Mouse (Mus musculus) heart, embryonic 15.5 days (tissue): ENCODE measurements at regions not wholly inside any gene's neighbourhood (a gene's known extent, or its start where the extent isn't known, plus 50 kb on each side); places are given as distances from the start of the nearest gene placed in this dataset.

Experiments
- ATAC-seq: fragments of 200-750 bp; cut with Nextera tagmentation; replicated peaks from 2 replicates; pipeline ENCODE4 v1.8.0; 2017; ENCODE audit warnings: low read depth, moderate TSS enrichment; ENCODE audit not compliant: insufficient number of reproducible peaks, insufficient read depth, low FRiP score
- H3K27ac ChIP-seq: fragments of 300-500 bp; sonication (generic); 2 replicates; pipeline ENCODE4 v1.5.1; 2015; ENCODE audit warnings: mild to moderate bottlenecking, inconsistent platforms
- H3K27me3 ChIP-seq: fragments of 300-500 bp; sonication (generic); 2 replicates; pipeline ENCODE4 v1.6.1; 2015; ENCODE audit warnings: inconsistent platforms
- H3K36me3 ChIP-seq: fragments of 300-500 bp; sonication (generic); 2 replicates; pipeline ENCODE4 v1.6.1; 2015; ENCODE audit warnings: mild to moderate bottlenecking, inconsistent platforms
- H3K4me1 ChIP-seq: fragments of 300-500 bp; sonication (generic); replicated peaks from 2 replicates; pipeline ENCODE4 v1.6.1; 2015; ENCODE audit warnings: inconsistent platforms
- H3K4me2 ChIP-seq: fragments of 300-500 bp; sonication (generic); 2 replicates; pipeline ENCODE4 v1.6.1; 2015; ENCODE audit warnings: inconsistent platforms, mild to moderate bottlenecking, moderate library complexity
- H3K4me3 ChIP-seq: fragments of 300-500 bp; sonication (generic); 2 replicates; pipeline ENCODE4 v1.5.1; 2015; ENCODE audit warnings: mild to moderate bottlenecking, inconsistent platforms
- H3K9ac ChIP-seq: fragments of 300-500 bp; sonication (generic); 2 replicates; pipeline ENCODE4 v1.6.1; 2015; ENCODE audit warnings: mild to moderate bottlenecking, inconsistent platforms
- H3K9me3 ChIP-seq: fragments of 300-500 bp; sonication (generic); replicated peaks from 2 replicates; pipeline ENCODE4 v1.6.1; 2016; ENCODE audit warnings: inconsistent platforms
- WGBS: fragments of 180-500 bp; shearing (Covaris S2); methylation state at CpG from one replicate; pipeline ENCODE4 v1.1.7; 2015; ENCODE audit warnings: mixed read lengths; 5-methylcytosine and 5-hydroxymethylcytosine counted together

DNA sequence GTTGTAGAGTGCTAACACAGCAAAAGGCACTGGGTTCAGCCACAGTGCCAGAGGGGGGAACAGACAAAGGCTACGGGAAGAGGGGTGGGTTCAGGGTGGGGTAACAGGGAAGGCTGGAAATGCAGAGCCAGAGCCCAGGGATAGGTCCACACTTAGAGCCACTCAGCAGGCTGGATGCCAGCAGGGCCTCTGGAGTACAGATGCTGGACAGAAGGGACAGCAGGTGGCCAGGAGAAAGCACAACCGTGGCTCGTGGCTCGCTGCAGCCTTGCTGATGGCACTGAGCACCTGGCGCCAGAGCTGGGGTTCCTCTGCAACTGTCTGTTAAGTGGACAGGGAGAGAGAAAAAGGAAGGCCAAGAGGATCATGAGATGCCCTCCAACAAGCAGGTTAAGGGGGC lies 174.2 kb downstream of the Mroh4 start:
- Histone ChIP-seq H3K27me3 (no peaks in the 10 kb centered on the region), H3K4me2 (no peak overlapping the region), H3K36me3 (no peaks in the 10 kb centered on the region), H3K27ac (no peak overlapping the region), H3K9me3 (no peaks in the 10 kb centered on the region), H3K4me1 (0 out of 2 replicates have a peak, but pooled peaks cover 2% of the 10 kb centered on the region), H3K4me3 (no peak overlapping the region), H3K9ac (no peak overlapping the region)
- WGBS = 79% methylated on average over 5 of the region's 5 CpGs
- no peak for ATAC-seq

DNA sequence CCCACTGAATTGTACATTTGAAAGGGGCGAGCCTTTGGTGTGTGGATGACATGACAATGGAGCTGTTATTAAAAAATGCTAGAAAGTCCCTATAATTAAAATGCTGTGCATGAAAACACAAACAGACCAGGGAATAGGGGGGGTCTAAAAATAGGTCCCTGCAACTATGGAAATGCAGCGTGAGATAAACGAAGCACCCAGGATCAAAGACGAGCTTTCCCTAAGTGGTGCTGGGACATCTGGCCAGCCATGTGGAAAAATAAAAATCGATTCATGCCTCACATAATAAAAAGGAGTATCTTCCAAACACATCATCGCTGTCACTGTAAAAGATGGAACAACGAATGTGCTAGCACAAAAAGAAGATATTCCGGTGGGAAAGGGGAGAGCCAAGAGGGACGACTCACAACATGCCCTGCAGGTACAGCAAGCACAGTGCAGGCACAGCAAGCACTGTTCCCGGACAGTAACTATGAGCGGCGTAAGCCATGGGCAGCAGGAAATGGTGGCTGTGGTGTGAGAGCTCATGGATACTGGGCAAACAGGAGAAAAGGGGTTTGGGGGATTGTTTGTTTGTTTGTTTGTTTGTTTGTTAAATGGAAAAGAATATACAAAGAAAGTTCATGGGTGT lies 176.7 kb downstream of the Mroh4 start:
- ATAC-seq = no peak
- no peak overlapping the region for H3K27ac ChIP-seq
- no peaks in the 10 kb centered on the region for H3K36me3 ChIP-seq
- 66% methylated on average over 12 of the region's 12 CpGs for WGBS
- H3K9ac ChIP-seq = no peak overlapping the region
- no peaks in the 10 kb centered on the region for H3K9me3 ChIP-seq
- 0 out of 2 replicates have a peak, but pooled peaks cover 9% of the 10 kb centered on the region for H3K4me1 ChIP-seq
- H3K27me3 ChIP-seq = no peaks in the 10 kb centered on the region
- no peak overlapping the region for H3K4me3 ChIP-seq
- H3K4me2 ChIP-seq = no peak overlapping the region

DNA sequence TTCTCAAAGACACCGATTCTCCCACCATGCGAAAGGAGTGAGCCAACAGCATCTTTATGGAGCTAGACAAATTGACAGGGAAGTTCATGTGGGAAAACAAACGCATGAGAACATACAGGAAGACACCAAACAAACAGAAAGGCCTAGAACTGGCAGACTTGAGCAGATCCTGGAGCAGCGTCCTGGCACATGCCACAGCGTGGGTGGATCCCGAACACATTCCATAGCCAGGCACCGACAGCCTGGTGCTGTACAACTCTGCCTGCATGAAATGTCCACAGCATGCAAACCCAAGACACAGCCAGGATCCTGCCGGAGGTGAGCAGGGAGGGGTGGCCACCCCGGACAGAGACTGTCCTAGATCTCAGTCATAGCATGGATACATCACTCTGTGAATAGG lies 177.2 kb downstream of the Mroh4 start:
- H3K27ac ChIP-seq = no peak overlapping the region
- no peaks in the 10 kb centered on the region for H3K9me3 ChIP-seq
- 75% methylated on average over 9 of the region's 9 CpGs for WGBS
- no peak overlapping the region for H3K9ac ChIP-seq
- no peak for ATAC-seq
- no peaks in the 10 kb centered on the region for H3K27me3 ChIP-seq
- 0 out of 2 replicates have a peak, but pooled peaks cover 9% of the 10 kb centered on the region for H3K4me1 ChIP-seq
- no peak overlapping the region for H3K4me3 ChIP-seq
- no peak overlapping the region for H3K4me2 ChIP-seq
- H3K36me3 ChIP-seq = no peaks in the 10 kb centered on the region

DNA sequence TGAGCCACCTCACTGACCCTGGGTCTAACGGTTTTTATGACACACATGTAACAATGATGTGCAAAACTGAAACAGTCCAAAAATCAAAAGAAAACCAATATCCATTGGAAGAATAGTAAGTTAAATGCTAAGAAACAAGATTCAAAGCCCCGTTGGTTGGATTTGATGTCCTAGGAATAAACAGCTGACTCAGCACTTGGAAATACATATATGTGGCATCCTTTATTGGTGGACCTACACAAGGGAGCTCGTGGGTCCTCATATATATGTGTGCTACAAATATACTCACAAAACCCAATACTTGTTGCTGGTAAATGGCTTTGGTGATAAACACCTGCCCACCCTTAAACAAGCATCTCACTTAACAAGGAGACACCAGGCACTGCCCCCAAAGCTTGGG lies 178.2 kb downstream of the Mroh4 start:
- Histone ChIP-seq H3K4me2 (no peak overlapping the region), H3K9ac (no peak overlapping the region), H3K36me3 (no peaks in the 10 kb centered on the region), H3K9me3 (no peaks in the 10 kb centered on the region), H3K27me3 (no peaks in the 10 kb centered on the region), H3K4me3 (no peak overlapping the region), H3K4me1 (0 out of 2 replicates have a peak, but pooled peaks cover 9% of the 10 kb centered on the region), H3K27ac (no peak overlapping the region)
- ATAC-seq = no peak
- WGBS = 80% methylated on average over 3 of the region's 3 CpGs

DNA sequence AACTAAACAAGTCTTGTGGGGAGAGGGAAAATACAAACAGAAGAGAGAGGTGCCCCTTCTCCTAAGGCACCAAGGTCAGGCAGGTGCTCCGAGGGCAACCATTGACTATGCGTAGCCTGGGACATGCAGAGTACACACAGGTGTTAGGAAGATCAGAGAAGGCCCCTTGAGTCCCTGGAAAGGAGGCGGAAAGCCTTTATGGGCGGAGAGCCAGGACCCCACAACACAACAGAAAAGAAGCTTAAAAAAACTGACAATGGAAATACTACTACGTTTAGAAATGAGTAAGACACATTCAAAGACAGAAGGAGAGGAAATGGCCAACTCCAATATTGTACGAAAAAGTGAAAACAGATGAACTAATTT lies 179.5 kb downstream of the Mroh4 start:
- no peak overlapping the region for H3K9ac ChIP-seq
- no peaks in the 10 kb centered on the region for H3K27me3 ChIP-seq
- H3K4me3 ChIP-seq = no peak overlapping the region
- WGBS = 65% methylated on average over 6 of the region's 6 CpGs
- H3K4me2 ChIP-seq = no peak overlapping the region
- ATAC-seq = no peak
- no peaks in the 10 kb centered on the region for H3K9me3 ChIP-seq
- H3K36me3 ChIP-seq = no peaks in the 10 kb centered on the region
- H3K4me1 ChIP-seq = 0 out of 2 replicates have a peak, but pooled peaks cover 9% of the 10 kb centered on the region
- no peak overlapping the region for H3K27ac ChIP-seq

DNA sequence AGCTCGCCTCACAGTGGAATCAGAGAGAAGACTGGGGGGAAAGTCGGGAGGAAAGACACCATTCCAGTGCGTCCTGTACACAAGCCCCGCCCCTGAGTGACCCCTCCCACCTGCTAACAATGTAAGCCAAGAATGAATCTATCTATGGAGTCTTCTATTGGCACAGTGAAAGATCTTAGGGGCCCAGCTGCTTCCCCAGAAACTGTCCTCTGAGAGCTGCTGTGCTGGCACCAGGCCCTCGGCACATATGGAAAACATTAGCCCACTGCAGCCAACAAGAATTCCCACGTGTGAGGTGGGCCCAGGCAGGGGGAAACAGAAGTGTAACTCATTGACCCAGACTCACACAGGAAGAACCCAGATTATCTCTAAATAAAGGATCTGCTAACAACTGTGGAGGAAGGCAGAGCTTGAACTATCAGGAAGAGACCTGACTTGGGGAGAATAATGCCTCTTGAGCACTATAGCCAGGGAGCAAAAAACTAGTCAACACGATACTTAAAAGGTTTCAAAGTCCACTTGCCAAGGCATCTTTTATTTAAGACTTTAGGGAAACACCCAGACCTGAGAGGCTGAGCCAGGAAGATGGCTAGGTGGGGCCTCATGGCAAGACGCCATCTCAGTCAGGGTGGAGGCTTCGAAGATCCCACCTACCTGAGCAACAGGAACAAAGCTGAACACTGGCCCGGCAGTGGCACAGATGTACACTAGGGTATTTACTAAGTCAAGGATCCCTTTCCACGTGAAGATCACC lies 180.1 kb downstream of the Mroh4 start:
- 0 out of 2 replicates have a peak, but pooled peaks cover 9% of the 10 kb centered on the region for H3K4me1 ChIP-seq
- H3K4me2 ChIP-seq = no peak overlapping the region
- H3K4me3 ChIP-seq = no peak overlapping the region
- no peak for ATAC-seq
- WGBS = 48% methylated on average over 11 of the region's 11 CpGs
- no peaks in the 10 kb centered on the region for H3K9me3 ChIP-seq
- no peak overlapping the region for H3K27ac ChIP-seq
- H3K36me3 ChIP-seq = no peaks in the 10 kb centered on the region
- 0 out of 2 replicates have a peak, but pooled peaks cover 1% of the 10 kb centered on the region for H3K27me3 ChIP-seq
- no peak overlapping the region for H3K9ac ChIP-seq

DNA sequence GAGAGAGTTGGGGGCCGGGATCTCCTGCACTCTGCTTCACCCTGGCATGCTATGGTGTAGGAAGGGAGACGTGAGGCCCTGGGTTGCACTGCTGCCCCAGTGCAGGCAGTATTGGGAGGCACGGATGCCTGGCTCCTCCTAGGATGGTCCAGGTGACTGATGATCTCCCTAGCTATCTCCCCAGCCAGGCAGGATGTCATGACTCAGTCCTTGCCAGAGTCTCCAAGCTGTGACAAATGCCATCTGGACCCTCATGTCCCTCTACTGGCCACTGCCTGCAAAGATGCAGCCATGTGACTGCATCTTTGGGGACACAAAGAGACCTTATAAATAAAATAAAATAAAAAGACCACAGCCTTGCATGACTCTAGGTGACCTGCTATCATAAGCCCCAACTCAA lies 181.6 kb downstream of the Mroh4 start:
- no peak overlapping the region for H3K4me2 ChIP-seq
- H3K4me1 ChIP-seq = 0 out of 2 replicates have a peak, but pooled peaks cover 9% of the 10 kb centered on the region
- ATAC-seq = no peak
- no peaks in the 10 kb centered on the region for H3K36me3 ChIP-seq
- H3K9ac ChIP-seq = no peak overlapping the region
- 0 out of 2 replicates have a peak, but pooled peaks cover 6% of the 10 kb centered on the region for H3K27me3 ChIP-seq
- H3K4me3 ChIP-seq = no peak overlapping the region
- H3K27ac ChIP-seq = no peak overlapping the region
- H3K9me3 ChIP-seq = no peaks in the 10 kb centered on the region
- 31% methylated on average over 3 of the region's 3 CpGs for WGBS

DNA sequence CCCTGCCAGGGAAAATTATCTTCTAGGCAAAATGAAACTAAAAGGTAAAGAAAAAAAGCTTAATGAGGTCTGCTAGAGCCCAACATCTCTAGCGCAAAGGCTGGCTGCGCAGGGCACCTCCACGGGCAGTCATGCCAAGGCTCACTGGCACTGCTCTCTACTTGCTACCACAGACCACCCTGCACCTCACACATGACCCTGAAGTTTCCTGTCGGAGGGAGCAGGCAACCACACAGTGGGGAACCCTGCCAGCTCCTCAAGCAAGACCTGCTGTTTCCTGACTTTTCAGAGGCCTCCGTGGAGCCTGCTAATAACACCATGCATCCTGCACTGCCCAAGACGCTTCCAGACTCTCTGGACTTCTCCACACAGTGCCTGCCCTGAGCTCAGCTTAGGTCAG lies 182.3 kb downstream of the Mroh4 start:
- H3K27me3 ChIP-seq = 0 out of 2 replicates have a peak, but pooled peaks cover 6% of the 10 kb centered on the region
- 0 out of 2 replicates have a peak, but pooled peaks cover 9% of the 10 kb centered on the region for H3K4me1 ChIP-seq
- no peak overlapping the region for H3K27ac ChIP-seq
- H3K4me2 ChIP-seq = no peak overlapping the region
- 72% methylated on average over 6 of the region's 6 CpGs for WGBS
- no peak overlapping the region for H3K9ac ChIP-seq
- H3K9me3 ChIP-seq = no peaks in the 10 kb centered on the region
- no peak for ATAC-seq
- no peak overlapping the region for H3K4me3 ChIP-seq
- no peaks in the 10 kb centered on the region for H3K36me3 ChIP-seq

DNA sequence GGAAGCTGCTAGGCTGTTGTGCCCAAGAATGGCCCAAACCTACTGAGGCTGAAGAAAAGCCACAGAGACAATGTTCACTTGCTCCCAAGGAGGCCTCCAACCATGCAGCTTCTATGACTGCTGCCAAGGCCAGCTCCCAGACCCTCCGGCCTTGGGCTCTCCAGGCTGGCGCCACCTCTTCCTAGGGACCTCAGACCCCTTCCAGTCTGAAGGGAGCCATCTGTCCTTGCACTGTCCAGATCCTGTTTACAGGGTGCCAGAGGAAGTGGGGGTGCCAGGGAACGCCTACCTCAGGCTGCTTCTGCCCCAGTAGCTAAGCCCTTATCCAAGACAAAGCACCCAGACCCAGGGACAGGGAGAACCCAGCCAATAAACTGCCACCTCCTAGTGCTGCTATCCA lies 183.7 kb downstream of the Mroh4 start:
- WGBS = 80% methylated on average over 3 of the region's 3 CpGs
- Histone ChIP-seq H3K27ac (no peak overlapping the region), H3K4me3 (no peak overlapping the region), H3K4me1 (0 out of 2 replicates have a peak, but pooled peaks cover 8% of the 10 kb centered on the region), H3K4me2 (no peak overlapping the region), H3K36me3 (no peaks in the 10 kb centered on the region), H3K9me3 (no peaks in the 10 kb centered on the region), H3K9ac (no peak overlapping the region), H3K27me3 (0 out of 2 replicates have a peak, but pooled peaks cover 6% of the 10 kb centered on the region)
- ATAC-seq = no peak

DNA sequence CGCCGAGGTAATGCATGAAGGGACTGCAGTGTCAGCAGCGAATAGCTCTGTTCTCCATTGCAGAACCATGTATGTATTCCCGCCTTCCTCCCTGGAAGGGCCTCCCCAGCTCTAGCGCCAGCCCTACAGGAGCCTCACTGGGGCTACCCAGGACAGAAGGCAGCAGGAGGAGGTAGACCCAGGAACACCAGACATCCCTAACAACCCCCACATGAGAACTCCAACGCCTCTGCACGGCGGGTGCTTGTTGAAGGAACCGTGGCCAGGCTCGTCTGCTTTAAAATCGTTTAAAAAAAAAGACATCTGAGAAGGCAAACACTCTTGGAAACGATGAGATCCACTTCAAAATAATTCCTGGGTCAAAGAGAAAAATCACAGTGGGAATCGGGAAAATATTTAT lies 194.3 kb downstream of the Mroh4 start:
- WGBS = 76% methylated on average over 13 of the region's 13 CpGs
- Histone ChIP-seq H3K4me2 (no peak overlapping the region), H3K9ac (no peak overlapping the region), H3K4me1 (no peaks in the 10 kb centered on the region; the same call in 1 of the 2 replicates), H3K27me3 (peaks cover 4% of the 10 kb centered on the region; the same call in 1 of the 2 replicates), H3K36me3 (no peaks in the 10 kb centered on the region), H3K27ac (no peak overlapping the region), H3K9me3 (no peaks in the 10 kb centered on the region), H3K4me3 (no peak overlapping the region)
- ATAC-seq = no peak

DNA sequence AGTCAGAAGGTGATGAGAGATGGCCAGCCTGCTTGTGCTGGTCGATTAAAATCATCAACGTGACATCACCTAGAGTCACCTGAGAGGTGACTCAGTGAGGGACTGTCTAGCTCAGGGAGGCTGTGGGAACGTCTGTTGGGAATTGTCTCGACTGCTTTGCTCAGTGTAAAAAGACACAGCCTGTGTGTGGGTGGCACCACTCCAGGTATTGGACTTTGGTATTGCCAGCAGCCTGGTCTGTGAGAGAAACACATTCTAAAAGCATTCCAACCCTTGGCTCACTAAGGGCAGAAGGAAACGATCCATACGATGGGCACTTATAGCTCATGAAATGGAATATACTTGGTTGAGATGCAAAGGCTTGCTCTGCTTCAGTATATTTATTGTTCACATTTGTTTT lies 209.2 kb downstream of the Mroh4 start:
- 77% methylated on average over 6 of the region's 6 CpGs for WGBS
- ATAC-seq = no peak
- Histone ChIP-seq H3K9me3 (no peaks in the 10 kb centered on the region), H3K4me3 (no peak overlapping the region), H3K27me3 (no peaks in the 10 kb centered on the region), H3K9ac (no peak overlapping the region), H3K4me2 (no peak overlapping the region), H3K27ac (no peak overlapping the region), H3K36me3 (no peaks in the 10 kb centered on the region), H3K4me1 (no peaks in the 10 kb centered on the region)
